Mouse (Mus musculus): ENCODE measurements around the gene C130073F10Rik. TPM values are rescaled to one million over a fixed set of nuclear protein-coding genes. Genes with fewer than 3 reads are reported as not detected.
"Not testable (repeated sequence)": the region's sequence is repeated elsewhere in the genome, so short reads cannot be mapped to it uniquely, and the experiment has no call there.

The C130073F10Rik gene
- polyA plus RNA-seq (2012; rRNA removed): not detected in 2 replicates

- TF ChIP-seq POLR2A (IDR thresholded peaks at IDR 0.05; ENCODE audit: borderline replicate concordance, extremely low read depth, insufficient read depth, insufficient read length, poor library complexity, severe bottlenecking) (no peak), CTCF (IDR thresholded peaks at IDR 0.05; ENCODE audit: borderline replicate concordance, extremely low read depth, insufficient read depth, insufficient read length) (no peak)
- no peak for DNase-seq (ENCODE audit: low read depth)
Observed at GRCm38 (mm10) chr4:101893656-101894420, at the start of gene C130073F10Rik. Gene C130073F10Rik (minus strand): TSS chr4:101893789.

- not testable (repeated sequence) for DNase-seq (ENCODE audit: low read depth)
Observed at GRCm38 (mm10) chr4:101940107-101940506, 46.5 kb upstream of the C130073F10Rik start, which contains the start of gene Gm12794. Gene Gm12794 (plus strand): TSS chr4:101940407.

GRCm38 (mm10) chr4:101908821-101909220 lies 15.2 kb upstream of the C130073F10Rik start, which contains the start of gene Gm12800:
Gene Gm12800 (plus strand): TSS chr4:101909121.
- not testable (repeated sequence) for DNase-seq (ENCODE audit: low read depth)

GRCm38 (mm10) chr4:101889377-101889776 lies 4.2 kb downstream of the C130073F10Rik start:
- DNase-seq (ENCODE audit: low read depth): no peak
- TF ChIP-seq POLR2A (IDR thresholded peaks at IDR 0.05; ENCODE audit: borderline replicate concordance, extremely low read depth, insufficient read depth, insufficient read length, poor library complexity, severe bottlenecking) (no peak), CTCF (IDR thresholded peaks at IDR 0.05; ENCODE audit: borderline replicate concordance, extremely low read depth, insufficient read depth, insufficient read length) (no peak)

GRCm38 (mm10) chr4:101883641-101884040 lies 9.9 kb downstream of the C130073F10Rik start:
- DNase-seq (ENCODE audit: low read depth): no peak
- TF ChIP-seq CTCF (IDR thresholded peaks at IDR 0.05; ENCODE audit: borderline replicate concordance, extremely low read depth, insufficient read depth, insufficient read length): no peak
- TF ChIP-seq POLR2A (IDR thresholded peaks at IDR 0.05; ENCODE audit: borderline replicate concordance, extremely low read depth, insufficient read depth, insufficient read length, poor library complexity, severe bottlenecking): no peak

GRCm38 (mm10) chr4:101875687-101876086 lies 17.9 kb downstream of the C130073F10Rik start:
- not testable (repeated sequence) for DNase-seq (ENCODE audit: low read depth)

GRCm38 (mm10) chr4:101872031-101872430 lies 21.6 kb downstream of the C130073F10Rik start:
- DNase-seq (ENCODE audit: low read depth): not testable (repeated sequence)

GRCm38 (mm10) chr4:101862289-101862688 lies 31.3 kb downstream of the C130073F10Rik start:
- no peak for TF ChIP-seq CTCF (IDR thresholded peaks at IDR 0.05; ENCODE audit: borderline replicate concordance, extremely low read depth, insufficient read depth, insufficient read length)
- no peak for TF ChIP-seq POLR2A (IDR thresholded peaks at IDR 0.05; ENCODE audit: borderline replicate concordance, extremely low read depth, insufficient read depth, insufficient read length, poor library complexity, severe bottlenecking)
- no peak for DNase-seq (ENCODE audit: low read depth)

GRCm38 (mm10) chr4:101860873-101861272 lies 32.7 kb downstream of the C130073F10Rik start:
- DNase-seq (ENCODE audit: low read depth): peak; percentile 47
- peak; percentile 21; the same call in 1 of the 2 replicates for TF ChIP-seq CTCF (IDR thresholded peaks at IDR 0.05; ENCODE audit: borderline replicate concordance, extremely low read depth, insufficient read depth, insufficient read length)
- no peak for TF ChIP-seq POLR2A (IDR thresholded peaks at IDR 0.05; ENCODE audit: borderline replicate concordance, extremely low read depth, insufficient read depth, insufficient read length, poor library complexity, severe bottlenecking)

- no peak for TF ChIP-seq POLR2A (IDR thresholded peaks at IDR 0.05; ENCODE audit: borderline replicate concordance, extremely low read depth, insufficient read depth, insufficient read length, poor library complexity, severe bottlenecking)
- TF ChIP-seq CTCF (IDR thresholded peaks at IDR 0.05; ENCODE audit: borderline replicate concordance, extremely low read depth, insufficient read depth, insufficient read length): no peak; the same call in 1 of the 2 replicates
- DNase-seq (ENCODE audit: low read depth): no peak
Observed at GRCm38 (mm10) chr4:101850908-101851307, 42.7 kb downstream of the C130073F10Rik start.

- DNase-seq (ENCODE audit: low read depth): not testable (repeated sequence)
Observed at GRCm38 (mm10) chr4:101843923-101844322, 49.7 kb downstream of the C130073F10Rik start, which contains the start of gene B020004J07Rik. Gene B020004J07Rik (minus strand): TSS chr4:101844023.

Other genes starting within 250 kb of the C130073F10Rik start
- 83.5 and 100.0 TPM in 2 replicates for gene Leprot, start 246.1 kb downstream of the C130073F10Rik start, polyA plus RNA-seq (2012; rRNA removed)
- gene Lepr, start 176.4 kb downstream of the C130073F10Rik start, polyA plus RNA-seq (2012; rRNA removed): 1.7 and 3.5 TPM in 2 replicates
- gene B020004J07Rik, start 49.8 kb downstream of the C130073F10Rik start, polyA plus RNA-seq (2012; rRNA removed): not detected in 2 replicates
- not detected in 2 replicates for gene Gm12800, start 15.3 kb upstream of the C130073F10Rik start, polyA plus RNA-seq (2012; rRNA removed)
- not detected in 2 replicates for gene Gm12794, start 46.6 kb upstream of the C130073F10Rik start, polyA plus RNA-seq (2012; rRNA removed)
- not detected in 2 replicates for gene Gm12790, start 87.3 kb upstream of the C130073F10Rik start, polyA plus RNA-seq (2012; rRNA removed)
- not detected in 2 replicates for gene Gm12789, start 92.8 kb upstream of the C130073F10Rik start, polyA plus RNA-seq (2012; rRNA removed)
- 26.7 and 35.0 TPM in 2 replicates for gene Pde4b, start 193.8 kb upstream of the C130073F10Rik start, polyA plus RNA-seq (2012; rRNA removed)

Measured in brain, embryonic 14.5 days (tissue).